Mouse (Mus musculus) heart, postnatal 0 days (tissue): ENCODE results near the gene Slc6a17. TPM values are rescaled to one million over a fixed set of nuclear protein-coding genes. Genes with fewer than 3 reads are reported as not detected.
A peak's percentile ranks its signal among the peaks of the same experiment; 100 is the strongest.

Experiments used
- ATAC-seq: fragments of 200-750 bp; cut with Nextera tagmentation; 2 replicates; pipeline ENCODE4 v1.8.0; 2017; ENCODE audit warnings: low read depth, moderate number of reproducible peaks, moderate library complexity; ENCODE audit not compliant: insufficient read depth
- DNase-seq: peaks from one replicate; pipeline ENCODE4 v3.0.0-alpha.2; 2016; ENCODE audit warnings: low spot score
- H3K27ac ChIP-seq: fragments of 300-500 bp; sonication (generic); 2 replicates; pipeline ENCODE4 v1.5.1; 2014; ENCODE audit warnings: low read depth, mild to moderate bottlenecking
- H3K27me3 ChIP-seq: fragments of 300-500 bp; sonication (generic); 2 replicates; pipeline ENCODE4 v1.6.1; 2014; ENCODE audit warnings: low read length, mixed read lengths; ENCODE audit not compliant: control insufficient read depth, insufficient read depth
- H3K36me3 ChIP-seq: fragments of 300-500 bp; sonication (generic); replicated peaks from 2 replicates; pipeline ENCODE4 v1.6.1; 2014; ENCODE audit warnings: low read length, mixed read lengths; ENCODE audit not compliant: control insufficient read depth, insufficient read depth
- H3K4me1 ChIP-seq: fragments of 300-500 bp; sonication (generic); 2 replicates; pipeline ENCODE4 v1.6.1; 2014; ENCODE audit warnings: antibody characterized with exemption; ENCODE audit not compliant: control insufficient read depth, insufficient read depth
- H3K4me2 ChIP-seq: fragments of 300-500 bp; sonication (generic); 2 replicates; pipeline ENCODE4 v1.6.1; 2014; ENCODE audit warnings: low read depth, mild to moderate bottlenecking, low read length, moderate library complexity
- H3K4me3 ChIP-seq: fragments of 300-500 bp; sonication (generic); 2 replicates; pipeline ENCODE4 v1.5.1; 2014; ENCODE audit warnings: low read depth, low read length
- H3K9ac ChIP-seq: fragments of 300-500 bp; sonication (generic); replicated peaks from 2 replicates; pipeline ENCODE4 v1.6.1; 2014; ENCODE audit warnings: low read depth, low read length, mixed read lengths
- H3K9me3 ChIP-seq: fragments of 300-500 bp; sonication (generic); replicated peaks from 2 replicates; pipeline ENCODE4 v1.6.1; 2016; ENCODE audit warnings: low read length; ENCODE audit not compliant: control insufficient read depth
- CTCF ChIP-seq: IDR thresholded peaks from 2 replicates; pipeline ENCODE4 v1.5.1; 2016; ENCODE audit warnings: antibody characterized with exemption, control low read depth, low read depth
- EP300 ChIP-seq: IDR thresholded peaks from 2 replicates; pipeline ENCODE4 v1.6.1; 2016; ENCODE audit warnings: antibody characterized with exemption, low read depth
- WGBS: fragments of 180-500 bp; shearing (Covaris S2); extraction: QIAGEN DNeasy Blood & Tissue Kit; methylation state at CpG from one replicate; pipeline ENCODE4 v1.1.7; 2014; 5-methylcytosine and 5-hydroxymethylcytosine counted together
- polyA plus RNA-seq: library from polyadenylated mRNA; unstranded; fragments of >200 nt; fragmentation: Nextera tagmentation; extraction: Ambion mirVana; gene quantifications from 2 replicates; pipeline ENCODE4 v1.2.1, GENCODE M21; 2015
- total RNA-seq: library from RNA; depleted of rRNA; stranded (reverse); fragments of >200 nt; gene quantifications from 2 replicates; pipeline ENCODE4 v1.2.3, GENCODE M21; 2014; ENCODE audit warnings: low replicate concordance

Slc6a17 gene
- total and polyA plus RNA-seq, 2 experiments from 2014 or later, result 3.1 to 9.7 TPM

DNA sequence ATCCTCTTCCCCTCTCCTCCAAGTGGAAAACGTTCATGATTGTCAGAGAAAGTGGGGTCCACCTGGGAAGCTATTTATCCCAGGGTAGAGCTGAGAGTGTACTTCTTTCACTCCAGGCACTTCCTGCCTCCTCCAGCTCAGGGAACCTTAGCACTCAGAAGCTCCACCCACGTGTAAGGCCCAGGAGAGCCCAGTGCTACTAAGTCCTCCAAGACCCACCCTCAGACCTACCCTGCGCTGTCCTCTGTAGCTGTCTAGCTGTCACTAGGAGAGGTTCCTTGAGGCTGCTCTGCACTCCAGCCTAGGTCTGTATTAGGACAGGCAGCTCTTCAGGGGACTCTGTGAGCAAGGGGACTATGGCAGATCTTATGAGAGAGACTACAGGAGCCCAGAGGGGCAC is 40.9 kb upstream of the Slc6a17 start:
- Histone ChIP-seq H3K9me3 (no peaks in the 10 kb centered on the region), H3K27ac (no peak overlapping the region), H3K4me3 (no peak overlapping the region), H3K4me2 (no peak overlapping the region), H3K4me1 (peaks cover 6% of the 10 kb centered on the region), H3K9ac (no peak overlapping the region), H3K36me3 (no peaks in the 10 kb centered on the region), H3K27me3 (no peaks in the 10 kb centered on the region)
- 0 out of 2 replicates have a peak, but pooled peaks have one; percentile 2 for ATAC-seq
- WGBS, result 28% methylated on average over 3 of the region's 3 CpGs
- TF ChIP-seq EP300 (no peak), CTCF (no peak)
- DNase-seq, result no peak

DNA sequence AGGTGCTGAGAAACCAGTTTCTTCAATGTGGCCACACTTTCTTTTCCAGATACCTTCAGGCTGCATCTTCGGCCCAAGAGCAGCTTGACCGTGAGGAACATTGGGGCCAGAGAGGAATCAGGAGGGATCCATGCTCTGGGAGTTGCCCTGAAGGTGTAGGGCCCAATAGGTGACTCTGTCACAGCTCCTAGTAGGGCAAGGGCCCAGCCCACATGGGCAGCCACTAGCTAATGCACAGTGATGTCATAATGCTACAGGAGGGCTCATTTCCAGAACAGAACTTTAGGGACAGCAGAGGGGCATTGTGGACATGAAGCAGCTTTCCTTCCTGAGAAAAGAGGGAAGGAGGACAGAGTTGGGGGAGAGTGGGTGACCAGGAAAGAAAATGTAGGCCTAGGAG is 37.0 kb upstream of the Slc6a17 start, which contains the start of gene Ubl4b:
Gene Ubl4b (minus strand): TSS at position 232 of the 400 bp plus-strand sequence.
- Histone ChIP-seq H3K4me2 (no peak within 1 kb of the TSS), H3K4me3 (no peak within 1 kb of the TSS), H3K27ac (no peak within 1 kb of the TSS), H3K9me3 (no peaks in the 10 kb centered on the region), H3K4me1 (no peaks in the 10 kb centered on the region), H3K9ac (no peak within 1 kb of the TSS), H3K27me3 (no peaks in the 10 kb centered on the region), H3K36me3 (no peaks in the 10 kb centered on the region)
- WGBS, result 81% methylated on average over 2 of the region's 2 CpGs
- ATAC-seq (no peak), DNase-seq (no peak)
- TF ChIP-seq CTCF, result no peak
- TF ChIP-seq EP300, result no peak

DNA sequence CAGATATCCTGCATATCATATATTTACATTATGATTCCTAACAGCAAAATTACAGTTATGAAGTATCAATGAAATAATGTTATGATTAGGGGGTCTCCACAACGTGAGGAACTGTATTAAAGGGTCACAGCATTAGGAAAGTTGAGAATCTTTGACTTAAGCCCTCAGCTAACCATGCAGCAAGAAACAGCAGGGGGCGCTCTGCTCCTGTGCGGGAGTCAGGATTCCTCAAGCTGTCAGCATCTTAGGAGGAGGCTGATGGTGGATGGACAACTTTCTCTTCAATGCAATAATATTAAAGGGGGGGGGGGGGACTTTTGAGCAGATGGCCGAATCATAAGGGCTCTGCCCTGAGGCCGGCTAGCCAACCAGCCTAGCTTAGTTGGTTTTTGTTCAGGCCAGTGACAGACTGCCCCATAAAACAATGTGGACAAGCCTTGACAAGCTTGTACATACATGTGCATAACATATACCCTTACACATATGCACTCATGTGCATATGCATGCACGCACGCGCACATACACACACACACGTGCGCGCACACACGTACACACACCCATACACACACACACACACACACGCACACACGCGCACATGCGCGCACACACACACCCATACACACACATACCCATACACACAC is 32.7 kb upstream of the Slc6a17 start:
- Histone ChIP-seq H3K27me3 (no peaks in the 10 kb centered on the region), H3K9me3 (no peaks in the 10 kb centered on the region), H3K4me1 (peaks cover 6% of the 10 kb centered on the region; the same call in 1 of the 2 replicates), H3K4me2 (no peak overlapping the region), H3K9ac (no peak overlapping the region), H3K36me3 (no peaks in the 10 kb centered on the region), H3K4me3 (no peak overlapping the region), H3K27ac (no peak overlapping the region)
- DNase-seq, result peak; percentile 28
- 73% methylated on average over 17 of the region's 17 CpGs for whole genome bisulfite sequencing
- no peak for ATAC-seq
- TF ChIP-seq CTCF (peak; percentile 67), EP300 (no peak)

DNA sequence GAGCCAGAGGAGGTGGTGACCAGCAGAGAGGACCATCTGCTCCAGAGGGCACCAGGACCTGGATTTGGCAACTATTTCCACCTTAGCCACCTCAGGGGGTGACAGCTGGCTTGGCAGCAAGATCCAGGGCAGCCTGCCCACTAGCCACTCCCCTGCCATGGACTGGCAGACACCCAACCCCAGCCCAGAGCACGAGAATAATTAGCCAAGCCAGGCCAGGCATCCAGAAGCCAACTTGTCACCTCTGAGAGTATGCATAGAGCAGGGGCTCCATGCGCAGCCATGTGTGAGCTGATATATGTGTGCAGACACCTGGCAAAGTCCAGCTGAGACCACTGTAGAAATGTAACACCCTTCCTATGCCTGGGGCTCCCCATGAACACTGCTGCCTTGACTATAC is 29.1 kb upstream of the Slc6a17 start:
- Histone ChIP-seq H3K4me1 (peaks cover 6% of the 10 kb centered on the region; the same call in 1 of the 2 replicates), H3K4me3 (no peak overlapping the region), H3K9me3 (no peaks in the 10 kb centered on the region), H3K36me3 (no peaks in the 10 kb centered on the region), H3K9ac (no peak overlapping the region), H3K27ac (no peak overlapping the region), H3K4me2 (no peak overlapping the region), H3K27me3 (no peaks in the 10 kb centered on the region)
- WGBS, result 21% methylated on average over 2 of the region's 2 CpGs
- DNase-seq, result peak; percentile 47
- ATAC-seq, result peak; percentile 57
- TF ChIP-seq EP300 (no peak), CTCF (no peak)

DNA sequence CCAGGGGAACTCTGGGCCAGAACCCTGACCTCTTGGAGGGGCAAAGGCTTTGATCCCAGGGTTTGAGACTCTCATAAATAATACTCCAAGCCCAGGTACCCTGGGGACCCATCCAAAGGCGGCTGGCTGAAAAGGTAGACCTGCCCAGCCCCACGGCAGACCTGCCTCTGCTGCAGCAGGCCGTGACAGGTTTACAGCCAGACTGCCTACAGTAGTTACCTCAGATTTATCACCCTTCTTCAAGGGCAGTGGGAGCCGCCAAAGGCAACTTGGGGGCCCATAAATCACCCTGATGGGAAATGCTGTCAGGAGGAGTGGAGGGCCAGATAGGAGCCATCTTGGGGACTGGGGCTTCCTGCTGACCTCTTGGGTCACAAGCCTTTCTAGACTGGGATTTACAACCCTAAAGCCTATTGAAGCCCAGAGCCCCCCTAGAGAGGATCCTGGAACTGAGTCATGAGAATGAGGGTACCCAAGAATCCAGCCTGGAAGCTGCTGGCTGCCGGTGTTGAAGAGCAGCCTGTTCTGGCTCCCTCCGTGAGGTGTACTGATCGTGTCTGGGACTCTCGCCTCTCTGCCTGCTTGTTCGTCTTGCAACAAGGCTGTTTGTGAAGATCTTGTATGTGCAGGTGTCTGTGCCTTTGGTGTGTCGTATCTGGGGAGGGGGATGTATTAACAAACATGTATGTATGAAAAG is 28.0 kb upstream of the Slc6a17 start:
- WGBS, result 75% methylated on average over 10 of the region's 10 CpGs
- H3K4me3 ChIP-seq, result no peak overlapping the region
- H3K36me3 ChIP-seq, result no peaks in the 10 kb centered on the region
- TF ChIP-seq CTCF (no peak), EP300 (no peak)
- H3K9me3 ChIP-seq, result no peaks in the 10 kb centered on the region
- H3K27me3 ChIP-seq, result no peaks in the 10 kb centered on the region
- DNase-seq, result no peak
- H3K4me2 ChIP-seq, result no peak overlapping the region
- H3K27ac ChIP-seq, result no peak overlapping the region
- ATAC-seq, result no peak
- H3K9ac ChIP-seq, result no peak overlapping the region
- H3K4me1 ChIP-seq, result peaks cover 6% of the 10 kb centered on the region; the same call in 1 of the 2 replicates
